Mouse (Mus musculus) small intestine, adult 2 months (tissue): ENCODE measurements around the gene B3gntl1.

Source experiments
- CTCF ChIP-seq: fragments of 200-500 bp; IDR thresholded peaks from 2 replicates; pipeline ENCODE4 v1.5.1; 2012; ENCODE audit warnings: low read depth, mild to moderate bottlenecking, control low read depth, inconsistent platforms, low read length, moderate library complexity, mixed read lengths; ENCODE audit not compliant: insufficient replicate concordance, insufficient read length; ENCODE audit errors: extremely low read depth
- POLR2A ChIP-seq: fragments of 200-500 bp; IDR thresholded peaks from 2 replicates; pipeline ENCODE4 v1.6.1; 2012; ENCODE audit warnings: low read depth, mild to moderate bottlenecking, control low read depth, inconsistent platforms, low read length, moderate library complexity

GRCm38 (mm10) chr11:121710245-121710644 lies 37.3 kb upstream of the B3gntl1 start:
- TF ChIP-seq CTCF (no peak), POLR2A (no peak)
